Mouse (Mus musculus): ENCODE results near the gene Fmo2. TPM values are rescaled to one million over a fixed set of nuclear protein-coding genes. Genes with fewer than 3 reads are reported as not detected.
A peak's percentile ranks its signal among the peaks of the same experiment; 100 is the strongest.

Gene Fmo2
- total and polyA plus RNA-seq, 3 experiments = 17.9 to 52.9 (median 35.5) TPM

DNA sequence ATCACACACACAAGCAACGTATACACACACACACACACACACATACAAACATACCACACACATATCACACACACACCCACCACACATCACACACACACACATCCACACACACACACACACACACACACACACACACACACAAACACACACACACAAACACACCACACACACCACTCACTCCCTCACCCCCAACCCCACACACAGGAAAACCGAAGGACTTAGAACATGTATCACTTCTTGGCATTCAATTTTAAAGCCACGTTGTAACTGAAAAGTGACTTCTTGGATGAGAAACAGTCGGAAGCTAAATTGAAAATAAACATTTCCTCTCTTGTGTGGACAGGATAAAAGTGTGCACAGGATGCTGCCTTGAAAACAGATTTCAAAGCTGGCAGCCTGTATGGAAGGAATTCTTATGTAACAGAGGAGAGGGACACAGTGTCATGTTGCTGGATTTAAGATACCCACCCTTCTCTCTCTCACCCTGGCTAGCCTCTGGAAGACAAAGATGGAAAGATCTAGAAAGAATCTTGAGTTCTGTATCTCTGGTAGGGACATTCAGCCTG, 32.9 kb upstream of the Fmo2 start:
- H3K27me3 ChIP-seq (ENCODE audit: control insufficient read depth, insufficient read depth, low read length) = no peaks in the 10 kb centered on the region
- intact Hi-C loops (cut with DNase I) = loop anchor here (1.0 kb wide), 1 partner anchor 22 kb away; no protein-coding TSS in a partner anchor
- peaks cover 5% of the 10 kb centered on the region for H3K36me3 ChIP-seq (ENCODE audit: control insufficient read depth, insufficient read depth, low read length)
- H3K9ac ChIP-seq (ENCODE audit: low read depth, low read length) = no peak overlapping the region
- peak overlapping the region; percentile 82 for H3K27ac ChIP-seq
- TF ChIP-seq CTCF (IDR thresholded peaks at IDR 0.05) (no peak), EP300 (IDR thresholded peaks at IDR 0.05; ENCODE audit: insufficient read depth, low read depth, low read length) (0 out of 2 replicates have a peak, but pooled peaks have one; percentile 34)
- DNase-seq = peak in 1 of 2 experiments; percentile 15
- no peak overlapping the region for H3K4me3 ChIP-seq
- WGBS = 36% methylated on average over 4 of the region's 4 CpGs
- H3K4me1 ChIP-seq (ENCODE audit: control insufficient read depth, insufficient read depth, low read length) = peaks cover 4% of the 10 kb centered on the region
- H3K79me2 ChIP-seq (replicated peaks; ENCODE audit: control insufficient read depth, insufficient read depth, low read length) = no peaks in the 10 kb centered on the region

DNA sequence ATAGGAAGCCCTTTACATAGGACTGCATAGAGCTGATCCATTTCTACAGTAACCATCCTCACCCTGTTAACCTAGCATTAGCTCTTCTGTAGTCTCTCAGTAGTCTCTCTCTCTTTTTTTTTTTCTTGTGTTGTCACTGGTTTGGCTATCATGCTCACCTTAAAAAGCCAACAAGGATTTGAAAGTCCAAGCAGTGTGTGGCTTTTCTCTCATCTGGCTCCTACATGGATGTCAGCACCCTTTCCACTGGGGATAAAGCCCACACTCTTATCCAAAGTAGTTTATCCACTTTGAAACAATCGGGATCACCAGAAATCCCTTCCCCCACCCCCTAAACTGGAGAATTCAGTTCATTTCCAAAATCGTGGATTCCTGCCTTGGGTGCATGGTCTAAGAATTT, 32.1 kb upstream of the Fmo2 start:
- intact Hi-C loops (cut with DNase I) = loop anchor here (1.0 kb wide), 1 partner anchor 23 kb away; no protein-coding TSS in a partner anchor
- WGBS = 44% methylated on average over 2 of the region's 2 CpGs
- DNase-seq = no peak

DNA sequence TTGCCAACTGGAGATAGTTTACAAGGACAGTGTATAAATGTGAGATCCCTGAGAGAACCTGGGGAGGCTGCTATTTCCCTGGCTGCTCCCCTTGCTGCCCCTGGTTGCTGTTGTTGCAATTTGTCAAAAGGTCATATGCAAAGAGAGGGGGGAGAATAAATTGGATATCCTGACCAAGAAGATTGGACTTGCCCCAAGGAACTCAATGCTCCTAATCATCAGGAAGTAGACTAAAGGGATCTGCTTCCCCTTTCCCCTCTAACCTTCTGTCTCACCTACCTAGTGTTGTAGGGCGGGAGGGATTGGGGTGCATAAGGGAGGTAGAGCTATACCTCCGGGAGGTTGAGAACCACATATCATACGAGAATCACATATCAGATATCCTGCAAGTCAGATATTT, 30.6 kb upstream of the Fmo2 start:
- intact Hi-C loops (cut with DNase I) = no loop called here
- WGBS = 47% methylated on average over 3 of the region's 3 CpGs

More for the DNA sequence above, 32.1 kb upstream of the Fmo2 start:
- peaks cover 4% of the 10 kb centered on the region for H3K4me1 ChIP-seq (ENCODE audit: control insufficient read depth, insufficient read depth, low read length)
- H3K4me3 ChIP-seq = no peak overlapping the region
- H3K36me3 ChIP-seq (ENCODE audit: control insufficient read depth, insufficient read depth, low read length) = peaks cover 5% of the 10 kb centered on the region
- TF ChIP-seq POLR2A (IDR thresholded peaks at IDR 0.05; ENCODE audit: insufficient read depth, low read depth, low read length) = no peak
- TF ChIP-seq CTCF (IDR thresholded peaks at IDR 0.05) = no peak
- no peak for TF ChIP-seq EP300 (IDR thresholded peaks at IDR 0.05; ENCODE audit: insufficient read depth, low read depth, low read length)
- no peaks in the 10 kb centered on the region for H3K79me2 ChIP-seq (replicated peaks; ENCODE audit: control insufficient read depth, insufficient read depth, low read length)
- H3K27ac ChIP-seq = peak overlapping the region; percentile 6; the same call in 1 of the 2 replicates
- no peaks in the 10 kb centered on the region for H3K27me3 ChIP-seq (ENCODE audit: control insufficient read depth, insufficient read depth, low read length)
- no peak overlapping the region for H3K9ac ChIP-seq (ENCODE audit: low read depth, low read length)

DNA sequence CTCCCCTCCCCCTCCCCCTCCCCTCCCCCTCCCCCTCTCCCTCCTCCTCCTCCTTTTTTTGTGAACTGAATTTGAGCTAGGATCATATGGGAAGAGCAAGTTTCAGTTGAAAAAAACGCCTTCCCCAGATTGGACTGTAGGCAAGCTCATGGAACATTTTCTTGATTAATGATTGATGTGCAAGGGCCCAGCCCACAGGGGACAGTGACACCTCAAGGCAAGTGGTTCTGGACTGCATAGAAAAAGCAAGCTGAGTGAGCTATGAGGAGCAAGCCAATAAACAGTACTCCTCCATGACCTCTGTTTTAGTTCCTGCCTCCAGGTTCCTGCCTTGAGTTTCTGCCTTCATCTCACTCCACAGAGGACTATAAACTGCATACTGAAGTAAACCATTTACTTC, 26.6 kb upstream of the Fmo2 start:
- H3K27ac ChIP-seq = no peak overlapping the region
- H3K4me1 ChIP-seq (ENCODE audit: control insufficient read depth, insufficient read depth, low read length) = no peaks in the 10 kb centered on the region; the same call in 1 of the 2 replicates
- no peaks in the 10 kb centered on the region for H3K36me3 ChIP-seq (ENCODE audit: control insufficient read depth, insufficient read depth, low read length)
- 73% methylated on average over 1 of the region's 1 CpGs for WGBS
- no peaks in the 10 kb centered on the region for H3K27me3 ChIP-seq (ENCODE audit: control insufficient read depth, insufficient read depth, low read length)
- intact Hi-C loops (cut with DNase I) = no loop called here
- no peak overlapping the region for H3K4me3 ChIP-seq
- H3K79me2 ChIP-seq (replicated peaks; ENCODE audit: control insufficient read depth, insufficient read depth, low read length) = no peaks in the 10 kb centered on the region
- H3K9ac ChIP-seq (ENCODE audit: low read depth, low read length) = no peak overlapping the region
- no peak for TF ChIP-seq POLR2A (IDR thresholded peaks at IDR 0.05; ENCODE audit: insufficient read depth, low read depth, low read length)
- no peak for TF ChIP-seq CTCF (IDR thresholded peaks at IDR 0.05)
- no peak for TF ChIP-seq EP300 (IDR thresholded peaks at IDR 0.05; ENCODE audit: insufficient read depth, low read depth, low read length)
- DNase-seq = no peak

More for the DNA sequence above, 30.6 kb upstream of the Fmo2 start:
- Histone ChIP-seq H3K27me3 (ENCODE audit: control insufficient read depth, insufficient read depth, low read length) (no peaks in the 10 kb centered on the region), H3K4me1 (ENCODE audit: control insufficient read depth, insufficient read depth, low read length) (peaks cover 4% of the 10 kb centered on the region), H3K4me3 (no peak overlapping the region), H3K36me3 (ENCODE audit: control insufficient read depth, insufficient read depth, low read length) (peaks cover 5% of the 10 kb centered on the region), H3K9ac (ENCODE audit: low read depth, low read length) (no peak overlapping the region), H3K27ac (peak overlapping the region; percentile 55), H3K79me2 (replicated peaks; ENCODE audit: control insufficient read depth, insufficient read depth, low read length) (no peaks in the 10 kb centered on the region)
- TF ChIP-seq CTCF (IDR thresholded peaks at IDR 0.05) (no peak), POLR2A (IDR thresholded peaks at IDR 0.05; ENCODE audit: insufficient read depth, low read depth, low read length) (no peak), EP300 (IDR thresholded peaks at IDR 0.05; ENCODE audit: insufficient read depth, low read depth, low read length) (no peak)
- peak in 1 of 2 experiments; percentile 10 for DNase-seq

DNA sequence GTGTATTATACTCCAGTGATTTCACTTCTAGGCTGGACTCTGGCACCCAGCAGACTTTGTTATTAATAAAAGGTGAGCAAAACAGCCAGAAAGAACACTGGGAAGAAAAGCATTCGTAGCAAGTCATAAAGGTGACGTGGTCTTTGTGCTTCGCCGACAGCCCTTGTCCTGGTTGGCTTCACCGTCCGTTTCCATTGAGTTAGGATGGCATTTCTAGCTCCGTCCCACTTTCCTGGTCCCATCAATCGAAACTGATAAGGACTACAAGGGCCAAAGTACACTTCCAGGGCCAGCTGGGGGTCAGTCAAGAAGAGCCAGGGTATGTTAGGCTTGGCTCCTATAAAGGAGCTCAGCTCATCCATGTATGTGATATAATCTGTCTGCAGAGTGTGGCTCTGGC, 18.1 kb upstream of the Fmo2 start:
- intact Hi-C loops (cut with DNase I) = loop anchor here (2.0 kb wide), 1 partner anchor 14 kb away; no protein-coding TSS in a partner anchor
- Histone ChIP-seq H3K27me3 (ENCODE audit: control insufficient read depth, insufficient read depth, low read length) (no peaks in the 10 kb centered on the region), H3K4me1 (ENCODE audit: control insufficient read depth, insufficient read depth, low read length) (no peaks in the 10 kb centered on the region), H3K79me2 (replicated peaks; ENCODE audit: control insufficient read depth, insufficient read depth, low read length) (no peaks in the 10 kb centered on the region), H3K9ac (ENCODE audit: low read depth, low read length) (no peak overlapping the region), H3K36me3 (ENCODE audit: control insufficient read depth, insufficient read depth, low read length) (no peaks in the 10 kb centered on the region), H3K27ac (no peak overlapping the region), H3K4me3 (no peak overlapping the region)
- WGBS = 72% methylated on average over 8 of the region's 8 CpGs
- no peak for DNase-seq
- no peak for TF ChIP-seq CTCF (IDR thresholded peaks at IDR 0.05)
- TF ChIP-seq POLR2A (IDR thresholded peaks at IDR 0.05; ENCODE audit: insufficient read depth, low read depth, low read length) = no peak
- TF ChIP-seq EP300 (IDR thresholded peaks at IDR 0.05; ENCODE audit: insufficient read depth, low read depth, low read length) = no peak

DNA sequence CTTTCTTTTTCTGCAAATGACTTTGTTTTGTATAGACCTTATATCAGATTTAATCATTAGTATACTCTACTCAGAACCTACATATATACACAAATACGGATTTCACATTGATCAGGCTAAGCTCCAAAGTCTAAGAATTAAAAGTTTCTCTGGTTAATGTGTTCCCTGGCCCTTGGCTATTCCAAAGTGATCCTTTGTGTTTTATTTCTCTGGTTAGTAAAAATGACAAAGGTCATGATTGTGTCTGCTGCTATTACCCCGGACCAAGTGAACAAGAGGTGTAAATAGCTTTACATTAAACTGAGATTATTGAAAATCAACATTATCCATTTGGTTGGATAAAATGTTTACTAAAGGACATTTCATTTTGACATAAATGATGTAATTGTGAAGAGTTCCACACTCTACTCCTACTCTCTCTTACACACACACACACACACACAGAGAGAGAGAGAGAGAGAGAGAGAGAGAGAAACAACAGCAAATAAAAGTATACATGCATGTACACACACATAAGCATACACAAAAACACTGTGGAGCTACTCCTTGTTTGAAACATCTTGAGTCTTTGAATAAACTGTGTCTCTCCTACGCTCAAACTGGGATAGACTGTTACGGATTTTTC, 16.5 kb upstream of the Fmo2 start:
- intact Hi-C loops (cut with DNase I) = no loop called here
- Histone ChIP-seq H3K4me1 (ENCODE audit: control insufficient read depth, insufficient read depth, low read length) (no peaks in the 10 kb centered on the region), H3K79me2 (replicated peaks; ENCODE audit: control insufficient read depth, insufficient read depth, low read length) (no peaks in the 10 kb centered on the region), H3K4me3 (no peak overlapping the region), H3K9ac (ENCODE audit: low read depth, low read length) (no peak overlapping the region), H3K27ac (no peak overlapping the region), H3K36me3 (ENCODE audit: control insufficient read depth, insufficient read depth, low read length) (no peaks in the 10 kb centered on the region), H3K27me3 (ENCODE audit: control insufficient read depth, insufficient read depth, low read length) (no peaks in the 10 kb centered on the region)
- WGBS = 82% methylated on average over 4 of the region's 4 CpGs
- no peak for TF ChIP-seq EP300 (IDR thresholded peaks at IDR 0.05; ENCODE audit: insufficient read depth, low read depth, low read length)
- TF ChIP-seq CTCF (IDR thresholded peaks at IDR 0.05) = no peak
- no peak for TF ChIP-seq POLR2A (IDR thresholded peaks at IDR 0.05; ENCODE audit: insufficient read depth, low read depth, low read length)
- no peak for DNase-seq

All from heart, adult 2 months (tissue).